Mouse (Mus musculus) cerebellum, adult 9-11 months (tissue): ENCODE measurements around the gene Ofcc1.

ENCODE experiments used
- DNase-seq: peaks from one replicate; pipeline ENCODE4 v3.0.0; 2022

Gene Ofcc1

GRCm38 (mm10) chr13:39979294-39980061 is 381.8 kb downstream of the Ofcc1 start:
- no peak for DNase-seq

GRCm38 (mm10) chr13:39968349-39969016 is 392.8 kb downstream of the Ofcc1 start:
- DNase-seq = no peak

GRCm38 (mm10) chr13:39957226-39957625 is 404.0 kb downstream of the Ofcc1 start:
- no peak for DNase-seq

- no peak for DNase-seq
Measured at GRCm38 (mm10) chr13:39956017-39956416, 405.2 kb downstream of the Ofcc1 start.
